Mouse (Mus musculus) E14TG2a.4 (cell line): Measurements from ENCODE around the gene Disc1.

Experiments
- CTCF ChIP-seq: conservative IDR thresholded peaks from 2 replicates; pipeline ENCODE4 v1.5.1; 2014; ENCODE audit warnings: low read length
- NANOG ChIP-seq: IDR thresholded peaks from 2 replicates; pipeline ENCODE4 v1.6.1; 2014; ENCODE audit warnings: borderline replicate concordance, low read length, mixed read lengths

- TF ChIP-seq CTCF = no peak
- TF ChIP-seq NANOG = no peak
Observed at GRCm38 (mm10) chr8:125212619-125213167, 158.7 kb downstream of the Disc1 start.
